Mouse (Mus musculus) mature B cell (primary cell): Measurements from ENCODE around the gene Phf20.

Source experiments
- in situ Hi-C: fragments of 300-500 bp; cut with MboI; formaldehyde crosslinking; loops from 2 replicates; pipeline ENCODE4 v1.14.3; 2019

The Phf20 gene

DNA sequence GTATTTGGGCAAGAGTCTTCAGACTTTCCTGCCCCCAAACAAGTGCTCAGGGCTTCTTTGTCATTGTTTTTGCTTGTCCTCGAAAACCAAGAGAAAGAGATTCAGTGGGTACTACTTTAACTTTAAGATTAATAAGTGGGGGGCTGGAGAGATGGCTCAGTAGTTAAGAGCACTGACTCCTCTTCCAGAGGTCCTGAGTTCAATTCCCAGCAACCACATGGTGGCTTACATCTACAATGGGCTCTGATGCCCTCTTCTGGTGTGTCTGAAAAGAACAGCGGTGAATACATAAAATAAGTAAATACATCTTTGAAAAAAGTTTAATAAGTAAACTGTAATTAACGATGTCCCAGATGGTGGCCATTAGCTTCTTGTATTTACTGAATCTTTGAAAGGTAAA, 116.9 kb downstream of the Phf20 start:
- in situ Hi-C loops: no loop called here

DNA sequence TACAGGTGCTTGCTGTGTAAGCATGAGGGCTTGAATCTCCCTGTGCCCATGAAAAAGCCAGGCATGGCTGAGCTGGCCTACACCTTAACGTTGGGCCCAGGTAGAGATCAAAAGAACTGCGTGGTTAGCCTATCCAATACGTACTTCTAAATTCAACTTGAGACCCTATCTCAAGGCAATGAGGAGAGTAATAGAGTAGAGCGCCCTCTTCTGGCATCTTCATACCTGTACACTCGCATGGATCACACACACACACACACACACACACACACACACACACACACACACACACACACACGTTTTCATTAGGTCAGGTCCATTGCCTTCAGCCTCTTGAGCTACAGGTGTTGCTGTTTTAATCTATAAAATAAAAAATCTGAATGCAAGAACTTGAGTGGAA, 118.5 kb downstream of the Phf20 start:
- in situ Hi-C loops: no loop called here

- in situ Hi-C loops: no loop called here
Measured at GRCm38 (mm10) chr2:156318491-156318890, 122.2 kb downstream of the Phf20 start.

GRCm38 (mm10) chr2:156321538-156321937, 125.3 kb downstream of the Phf20 start:
- in situ Hi-C loops: no loop called here

- in situ Hi-C loops: no loop called here
Measured at GRCm38 (mm10) chr2:156324116-156324588, 127.9 kb downstream of the Phf20 start.

DNA sequence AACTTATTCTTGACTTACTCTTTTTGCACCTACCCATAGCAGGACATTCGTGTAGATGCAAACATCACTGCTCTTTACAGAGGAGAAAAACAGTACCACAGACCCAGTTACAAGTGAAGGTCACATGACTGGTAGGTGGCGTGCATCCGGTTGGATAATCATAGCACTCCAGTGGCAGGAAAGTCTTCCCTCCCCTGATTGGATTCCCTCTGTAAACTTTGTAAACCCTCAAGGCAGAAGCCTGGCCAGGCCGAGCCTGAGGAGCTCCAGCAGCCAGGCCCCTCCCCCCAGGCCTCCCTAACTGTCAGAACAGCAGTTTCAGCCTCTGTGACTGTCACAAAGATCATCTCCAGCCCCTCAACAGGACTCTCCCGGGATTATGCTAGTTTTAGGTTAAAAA, 128.4 kb downstream of the Phf20 start:
- in situ Hi-C loops: no loop called here

DNA sequence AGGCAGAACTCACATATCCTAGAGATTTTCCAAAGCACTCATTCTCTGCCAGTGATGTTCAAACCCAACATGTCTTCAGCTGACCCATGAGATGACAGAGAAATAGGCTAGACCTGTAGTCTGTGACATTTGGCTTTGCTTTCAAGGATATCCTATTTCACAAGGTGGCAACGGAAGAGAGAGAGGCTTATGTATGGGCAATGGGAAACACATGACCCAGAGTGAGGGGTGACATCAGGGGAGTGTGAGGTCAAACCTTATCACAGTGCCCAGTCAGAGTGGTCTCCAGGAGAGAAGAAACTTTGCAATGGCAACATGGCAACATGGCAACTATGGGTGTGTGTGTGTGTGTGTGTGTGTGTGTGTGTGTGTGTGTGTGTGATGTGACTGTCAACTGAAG, 134.4 kb downstream of the Phf20 start:
- in situ Hi-C loops: no loop called here

DNA sequence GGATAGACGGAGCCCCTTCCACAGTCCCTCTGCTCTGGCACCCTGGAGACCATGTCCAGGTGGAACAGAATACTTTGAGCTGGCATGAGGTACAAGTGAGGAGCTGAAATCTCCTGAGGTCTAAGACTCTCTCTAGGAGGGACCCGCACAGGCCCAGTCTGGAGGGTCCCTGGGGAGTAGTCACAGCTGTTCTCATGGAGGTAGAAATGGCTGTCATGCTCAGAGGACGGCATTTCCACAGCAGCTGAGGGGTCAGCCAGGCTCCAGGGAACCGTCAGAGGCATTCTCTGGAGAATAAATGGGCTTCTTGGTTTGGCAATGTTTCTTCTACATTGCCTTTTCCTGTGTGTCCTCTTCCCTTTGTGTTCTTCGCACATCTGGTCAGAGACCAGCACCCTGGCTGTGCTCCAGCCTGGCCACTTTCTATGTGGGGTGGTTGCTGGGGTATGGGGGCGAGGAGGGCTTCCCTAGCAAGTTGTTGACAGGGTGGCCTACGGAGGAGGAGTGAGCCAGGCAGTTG, 135.2 kb downstream of the Phf20 start:
- in situ Hi-C loops: no loop called here

- in situ Hi-C loops: no loop called here
Measured at GRCm38 (mm10) chr2:156340078-156340477, 143.8 kb downstream of the Phf20 start.

DNA sequence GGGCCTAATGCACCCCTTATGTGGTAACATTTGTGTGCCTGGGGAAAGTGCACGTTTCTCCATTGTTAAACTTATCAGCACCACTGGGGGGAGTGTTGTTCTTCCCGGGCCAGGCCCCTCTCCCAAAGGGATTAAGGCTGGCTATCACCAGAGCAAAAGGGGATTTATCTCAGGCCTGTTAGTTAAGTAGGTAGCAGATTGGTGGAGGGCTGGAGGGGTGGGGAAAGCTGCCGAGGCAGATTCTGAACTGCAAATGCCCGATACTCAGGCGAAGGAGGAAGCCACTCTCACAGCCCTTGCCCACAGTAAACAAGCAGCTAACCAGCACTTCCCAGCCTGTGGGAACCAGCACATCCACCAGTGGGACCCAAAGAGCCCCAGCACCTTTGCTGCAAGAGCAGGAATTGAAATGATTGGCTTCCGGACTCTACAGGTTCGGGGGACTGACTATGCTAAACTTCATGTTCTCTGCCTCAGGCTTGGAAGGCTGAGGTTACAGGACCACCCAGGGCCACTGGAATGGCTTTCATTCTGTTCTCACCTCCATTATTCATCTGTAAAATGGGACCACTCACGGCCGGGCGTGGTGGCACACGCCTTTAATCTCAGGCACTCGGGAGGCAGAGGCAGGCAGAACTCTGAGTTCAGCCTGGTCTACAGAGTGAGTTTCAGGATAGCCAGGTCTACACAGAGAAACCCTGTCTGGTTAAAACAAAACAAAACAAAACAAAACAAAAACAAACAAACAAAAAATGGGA, 148.7 kb downstream of the Phf20 start:
- in situ Hi-C loops: no loop called here

DNA sequence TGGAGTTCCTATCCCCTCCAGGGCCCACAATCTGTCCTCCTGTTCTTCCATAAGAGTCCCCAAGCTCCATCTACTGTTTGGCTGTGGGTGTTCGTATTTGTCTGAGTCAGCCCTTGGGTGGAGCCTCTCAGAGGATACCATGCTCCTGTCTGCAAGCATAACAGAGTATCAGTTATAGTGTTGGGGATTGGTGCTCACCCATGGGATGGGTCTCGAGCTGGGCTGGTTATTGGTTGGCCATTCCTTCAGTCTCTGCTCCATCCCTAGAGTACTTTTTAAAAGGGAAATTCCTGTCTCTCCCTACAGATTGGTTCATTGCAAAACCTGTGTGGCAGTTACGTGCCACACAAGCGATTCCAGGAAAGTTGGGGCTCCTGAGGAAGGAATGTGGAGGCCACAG, 152.5 kb downstream of the Phf20 start:
- in situ Hi-C loops: no loop called here

DNA sequence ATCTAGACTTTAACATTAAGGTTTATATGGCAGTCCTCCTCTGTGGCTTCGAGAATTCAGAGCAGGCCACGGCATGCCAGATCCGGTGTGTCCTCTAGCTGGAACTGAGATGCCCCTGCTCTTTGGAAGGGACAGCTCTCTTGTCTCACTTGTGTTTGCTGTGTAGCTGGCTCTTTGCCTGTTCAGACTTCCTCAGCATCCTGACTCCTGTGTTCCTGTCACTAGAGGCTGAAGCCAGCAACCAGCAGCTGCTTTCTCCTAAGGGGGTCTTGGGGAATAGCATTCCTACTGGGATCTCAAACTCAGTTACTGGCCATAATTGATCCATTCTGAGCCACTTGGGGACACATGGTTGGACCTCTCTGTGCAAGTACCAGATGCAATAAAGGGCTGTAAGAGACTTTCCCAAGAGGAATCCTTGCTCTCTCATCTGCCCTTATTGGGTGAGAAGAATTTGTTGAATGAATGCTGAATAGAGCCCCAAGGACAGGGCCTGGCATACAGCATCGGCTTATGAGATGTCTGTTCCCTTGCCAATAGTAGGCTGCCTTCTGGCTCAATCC, 153.1 kb downstream of the Phf20 start:
- in situ Hi-C loops: no loop called here

DNA sequence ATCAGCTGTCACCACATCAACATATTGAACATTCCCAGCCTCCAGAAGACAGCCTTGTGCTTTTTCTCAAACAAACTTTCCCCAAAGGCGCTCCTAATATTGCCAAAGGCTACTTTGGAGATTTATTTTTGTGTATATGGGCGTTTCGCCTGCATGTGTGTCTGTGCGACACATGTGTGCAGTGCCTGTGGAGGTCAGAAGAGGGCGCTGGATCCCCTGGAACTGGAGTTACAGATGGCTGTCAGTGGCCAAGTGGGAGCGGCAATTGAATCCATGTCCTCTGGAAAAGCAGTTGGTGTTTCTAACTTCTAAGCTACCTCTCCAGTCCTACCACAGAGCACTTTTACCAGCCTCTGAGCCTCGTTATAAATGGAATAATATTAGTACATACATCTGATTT, 155.0 kb downstream of the Phf20 start:
- in situ Hi-C loops: no loop called here

- in situ Hi-C loops: no loop called here
Measured at GRCm38 (mm10) chr2:156352413-156353165, 156.3 kb downstream of the Phf20 start.

DNA sequence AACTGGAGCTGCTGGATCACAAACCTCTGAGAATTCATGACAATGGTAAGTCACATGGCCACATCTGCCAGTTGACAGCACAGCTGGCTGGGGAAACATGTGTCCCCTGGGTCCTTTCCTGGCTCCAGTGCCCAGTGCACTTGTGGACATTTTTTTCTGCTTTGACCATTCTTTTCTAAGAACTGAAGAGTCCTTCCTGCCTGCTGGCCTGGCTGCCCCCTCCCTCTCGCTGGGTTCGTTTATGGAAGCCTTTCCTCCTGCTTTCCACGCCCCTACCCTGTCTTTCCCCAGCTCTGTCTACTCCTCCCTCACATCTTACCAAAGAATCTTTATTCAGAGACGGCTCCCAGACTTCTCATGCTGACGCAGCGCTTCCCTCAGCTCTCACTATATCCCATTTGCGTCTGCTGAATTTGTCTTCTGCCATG, 157.0 kb downstream of the Phf20 start:
- in situ Hi-C loops: no loop called here

- in situ Hi-C loops: no loop called here
Measured at GRCm38 (mm10) chr2:156356031-156356430, 159.8 kb downstream of the Phf20 start.
